Mouse (Mus musculus) heart, postnatal 0 days (tissue): ENCODE results near the gene Oard1. TPM values are rescaled to one million over a fixed set of nuclear protein-coding genes. Genes with fewer than 3 reads are reported as not detected.

Source experiments
- ATAC-seq: fragments of 200-750 bp; cut with Nextera tagmentation; 2 replicates; pipeline ENCODE4 v1.8.0; 2017; ENCODE audit warnings: low read depth, moderate number of reproducible peaks, moderate library complexity; ENCODE audit not compliant: insufficient read depth
- DNase-seq: peaks from one replicate; pipeline ENCODE4 v3.0.0-alpha.2; 2016; ENCODE audit warnings: low spot score
- H3K27ac ChIP-seq: fragments of 300-500 bp; sonication (generic); 2 replicates; pipeline ENCODE4 v1.5.1; 2014; ENCODE audit warnings: low read depth, mild to moderate bottlenecking
- H3K27me3 ChIP-seq: fragments of 300-500 bp; sonication (generic); 2 replicates; pipeline ENCODE4 v1.6.1; 2014; ENCODE audit warnings: low read length, mixed read lengths; ENCODE audit not compliant: control insufficient read depth, insufficient read depth
- H3K36me3 ChIP-seq: fragments of 300-500 bp; sonication (generic); replicated peaks from 2 replicates; pipeline ENCODE4 v1.6.1; 2014; ENCODE audit warnings: low read length, mixed read lengths; ENCODE audit not compliant: control insufficient read depth, insufficient read depth
- H3K4me1 ChIP-seq: fragments of 300-500 bp; sonication (generic); 2 replicates; pipeline ENCODE4 v1.6.1; 2014; ENCODE audit warnings: antibody characterized with exemption; ENCODE audit not compliant: control insufficient read depth, insufficient read depth
- H3K4me2 ChIP-seq: fragments of 300-500 bp; sonication (generic); 2 replicates; pipeline ENCODE4 v1.6.1; 2014; ENCODE audit warnings: low read depth, mild to moderate bottlenecking, low read length, moderate library complexity
- H3K4me3 ChIP-seq: fragments of 300-500 bp; sonication (generic); 2 replicates; pipeline ENCODE4 v1.5.1; 2014; ENCODE audit warnings: low read depth, low read length
- H3K9ac ChIP-seq: fragments of 300-500 bp; sonication (generic); replicated peaks from 2 replicates; pipeline ENCODE4 v1.6.1; 2014; ENCODE audit warnings: low read depth, low read length, mixed read lengths
- H3K9me3 ChIP-seq: fragments of 300-500 bp; sonication (generic); replicated peaks from 2 replicates; pipeline ENCODE4 v1.6.1; 2016; ENCODE audit warnings: low read length; ENCODE audit not compliant: control insufficient read depth
- CTCF ChIP-seq: IDR thresholded peaks from 2 replicates; pipeline ENCODE4 v1.5.1; 2016; ENCODE audit warnings: antibody characterized with exemption, control low read depth, low read depth
- EP300 ChIP-seq: IDR thresholded peaks from 2 replicates; pipeline ENCODE4 v1.6.1; 2016; ENCODE audit warnings: antibody characterized with exemption, low read depth
- WGBS: fragments of 180-500 bp; shearing (Covaris S2); extraction: QIAGEN DNeasy Blood & Tissue Kit; methylation state at CpG from one replicate; pipeline ENCODE4 v1.1.7; 2014; 5-methylcytosine and 5-hydroxymethylcytosine counted together
- polyA plus RNA-seq: library from polyadenylated mRNA; unstranded; fragments of >200 nt; fragmentation: Nextera tagmentation; extraction: Ambion mirVana; gene quantifications from 2 replicates; pipeline ENCODE4 v1.2.1, GENCODE M21; 2015
- total RNA-seq: library from RNA; depleted of rRNA; stranded (reverse); fragments of >200 nt; gene quantifications from 2 replicates; pipeline ENCODE4 v1.2.3, GENCODE M21; 2014; ENCODE audit warnings: low replicate concordance

The Oard1 gene
- total and polyA plus RNA-seq, 2 experiments from 2014 or later, result 7.1 to 30.3 TPM

- WGBS, result 71% methylated on average over 9 of the region's 9 CpGs
- Histone ChIP-seq H3K27ac (no peak overlapping the region), H3K9me3 (no peaks in the 10 kb centered on the region), H3K9ac (no peak overlapping the region), H3K4me2 (no peak overlapping the region), H3K36me3 (no peaks in the 10 kb centered on the region), H3K4me1 (peaks cover 18% of the 10 kb centered on the region), H3K27me3 (no peaks in the 10 kb centered on the region), H3K4me3 (no peak overlapping the region)
- no peak for TF ChIP-seq EP300
- no peak for TF ChIP-seq CTCF
- 0 out of 2 replicates have a peak, but pooled peaks have one; percentile 22 for ATAC-seq
- DNase-seq, result no peak
Observed at GRCm38 (mm10) chr17:48365511-48366155, 44.2 kb upstream of the Oard1 start.

GRCm38 (mm10) chr17:48366806-48367205 is 43.0 kb upstream of the Oard1 start:
- TF ChIP-seq EP300 (no peak), CTCF (no peak)
- no peak overlapping the region for H3K4me2 ChIP-seq
- H3K27me3 ChIP-seq, result no peaks in the 10 kb centered on the region
- WGBS, result 56% methylated on average over 5 of the region's 5 CpGs
- no peak overlapping the region for H3K9ac ChIP-seq
- peaks cover 18% of the 10 kb centered on the region for H3K4me1 ChIP-seq
- no peaks in the 10 kb centered on the region for H3K9me3 ChIP-seq
- H3K36me3 ChIP-seq, result no peaks in the 10 kb centered on the region
- H3K4me3 ChIP-seq, result no peak overlapping the region
- DNase-seq (no peak), ATAC-seq (no peak)
- no peak overlapping the region for H3K27ac ChIP-seq

GRCm38 (mm10) chr17:48371621-48372020 is 38.2 kb upstream of the Oard1 start:
- Histone ChIP-seq H3K36me3 (no peaks in the 10 kb centered on the region), H3K4me2 (no peak overlapping the region), H3K4me3 (no peak overlapping the region), H3K9me3 (no peaks in the 10 kb centered on the region), H3K27me3 (no peaks in the 10 kb centered on the region), H3K9ac (no peak overlapping the region), H3K4me1 (0 out of 2 replicates have a peak, but pooled peaks cover 2% of the 10 kb centered on the region), H3K27ac (no peak overlapping the region)
- ATAC-seq (no peak), DNase-seq (no peak)
- no peak for TF ChIP-seq CTCF

- Histone ChIP-seq H3K4me3 (no peak overlapping the region), H3K9me3 (no peaks in the 10 kb centered on the region), H3K4me1 (no peaks in the 10 kb centered on the region), H3K9ac (no peak overlapping the region), H3K27me3 (no peaks in the 10 kb centered on the region), H3K27ac (no peak overlapping the region), H3K4me2 (no peak overlapping the region), H3K36me3 (no peaks in the 10 kb centered on the region)
- ATAC-seq, result no peak
- no peak for TF ChIP-seq EP300
- no peak for DNase-seq
- 67% methylated on average over 8 of the region's 8 CpGs for WGBS
Observed at GRCm38 (mm10) chr17:48372987-48373386, 36.8 kb upstream of the Oard1 start.

- H3K27ac ChIP-seq, result no peak overlapping the region
- no peaks in the 10 kb centered on the region for H3K4me1 ChIP-seq
- no peaks in the 10 kb centered on the region for H3K27me3 ChIP-seq
- H3K4me2 ChIP-seq, result no peak overlapping the region
- WGBS, result 80% methylated on average over 1 of the region's 1 CpGs
- no peaks in the 10 kb centered on the region for H3K9me3 ChIP-seq
- TF ChIP-seq EP300 (no peak), CTCF (no peak)
- no peaks in the 10 kb centered on the region for H3K36me3 ChIP-seq
- DNase-seq (no peak), ATAC-seq (no peak)
- no peak overlapping the region for H3K9ac ChIP-seq
- H3K4me3 ChIP-seq, result no peak overlapping the region
Observed at GRCm38 (mm10) chr17:48376102-48376501, 33.7 kb upstream of the Oard1 start.

GRCm38 (mm10) chr17:48379050-48379449 is 30.8 kb upstream of the Oard1 start:
- H3K36me3 ChIP-seq, result no peaks in the 10 kb centered on the region
- no peak overlapping the region for H3K27ac ChIP-seq
- H3K27me3 ChIP-seq, result no peaks in the 10 kb centered on the region
- no peak overlapping the region for H3K4me3 ChIP-seq
- no peak for DNase-seq
- H3K4me1 ChIP-seq, result no peaks in the 10 kb centered on the region
- ATAC-seq, result no peak
- no peak overlapping the region for H3K4me2 ChIP-seq
- TF ChIP-seq CTCF, result no peak
- TF ChIP-seq EP300, result no peak
- no peak overlapping the region for H3K9ac ChIP-seq
- H3K9me3 ChIP-seq, result no peaks in the 10 kb centered on the region
